ENCODE assay signal across 8 mouse cellular contexts in genomic region chr12:35038668-35039570, GRCm38 (mm10). TPM values are rescaled to one million over a fixed set of nuclear protein-coding genes. Genes with fewer than 3 reads are reported as not detected.
DNase-seq lines count a peak whose midpoint lies in the region; ATAC-seq and TF ChIP-seq lines count a peak whose summit lies in the region.

No protein-coding gene starts in this region.

- no peak overlapping the region for H3K27ac ChIP-seq in forebrain, embryonic 13.5 days
- no peak overlapping the region for H3K27ac ChIP-seq in forebrain, embryonic 15.5 days (replicated peaks)
- H3K27ac ChIP-seq in thymus, adult 2 months (ENCODE audit: control insufficient read depth, insufficient read depth, low read length) = no peak overlapping the region
- no peak overlapping the region for H3K27ac ChIP-seq in hindbrain, embryonic 15.5 days (replicated peaks)
- no peak overlapping the region for H3K27ac ChIP-seq in limb, embryonic 15.5 days

- H3K4me1 ChIP-seq in forebrain, embryonic 13.5 days = no peaks in the 10 kb centered on the region
- H3K4me1 ChIP-seq in forebrain, embryonic 15.5 days = no peaks in the 10 kb centered on the region
- H3K4me1 ChIP-seq in thymus, adult 2 months (replicated peaks; ENCODE audit: control insufficient read depth, insufficient read depth, low read length) = peaks cover 4% of the 10 kb centered on the region; the same call in 1 of the 2 replicates
- H3K4me1 ChIP-seq in hindbrain, embryonic 15.5 days (replicated peaks) = no peaks in the 10 kb centered on the region
- peaks cover 6% of the 10 kb centered on the region; the same call in 1 of the 2 replicates for H3K4me1 ChIP-seq in limb, embryonic 15.5 days

- ATAC-seq in forebrain, embryonic 13.5 days = no peak
- no peak for ATAC-seq in forebrain, embryonic 15.5 days (replicated peaks)
- no peak for ATAC-seq in hindbrain, embryonic 15.5 days (ENCODE audit: low FRiP score, low read depth)
- ATAC-seq in limb, embryonic 15.5 days (ENCODE audit: insufficient number of reproducible peaks, low FRiP score, low TSS enrichment, low read depth) = no peak

- WGBS in forebrain, embryonic 13.5 days = 37% methylated on average over 14 of the region's 14 CpGs
- 44% methylated on average over 14 of the region's 14 CpGs for WGBS in forebrain, embryonic 15.5 days
- WGBS in thymus, adult 2 months = 14% methylated on average over 14 of the region's 14 CpGs
- 27% methylated on average over 14 of the region's 14 CpGs for WGBS in hindbrain, embryonic 15.5 days
- WGBS in limb, embryonic 15.5 days = 25% methylated on average over 14 of the region's 14 CpGs

- no peaks in the 10 kb centered on the region for H3K27me3 ChIP-seq in forebrain, embryonic 13.5 days
- H3K27me3 ChIP-seq in forebrain, embryonic 15.5 days = no peaks in the 10 kb centered on the region
- H3K27me3 ChIP-seq in thymus, adult 2 months (ENCODE audit: control insufficient read depth, insufficient read depth, low read length) = no peaks in the 10 kb centered on the region
- no peaks in the 10 kb centered on the region for H3K27me3 ChIP-seq in hindbrain, embryonic 15.5 days
- no peaks in the 10 kb centered on the region for H3K27me3 ChIP-seq in limb, embryonic 15.5 days

- no peak overlapping the region for H3K9ac ChIP-seq in forebrain, embryonic 13.5 days
- no peak overlapping the region for H3K9ac ChIP-seq in forebrain, embryonic 15.5 days (replicated peaks)
- no peak overlapping the region for H3K9ac ChIP-seq in hindbrain, embryonic 15.5 days
- no peak overlapping the region for H3K9ac ChIP-seq in limb, embryonic 15.5 days

- no peaks in the 10 kb centered on the region for H3K36me3 ChIP-seq in forebrain, embryonic 13.5 days (ENCODE audit: poor library complexity, severe bottlenecking)
- no peaks in the 10 kb centered on the region for H3K36me3 ChIP-seq in forebrain, embryonic 15.5 days
- H3K36me3 ChIP-seq in thymus, adult 2 months (ENCODE audit: control insufficient read depth, insufficient read depth, low read length) = no peaks in the 10 kb centered on the region
- no peaks in the 10 kb centered on the region for H3K36me3 ChIP-seq in hindbrain, embryonic 15.5 days
- H3K36me3 ChIP-seq in limb, embryonic 15.5 days = no peaks in the 10 kb centered on the region

- 0 out of 2 replicates have a peak overlapping the region, but pooled peaks have one; percentile 5 for H3K4me2 ChIP-seq in forebrain, embryonic 13.5 days
- H3K4me2 ChIP-seq in forebrain, embryonic 15.5 days (replicated peaks) = no peak overlapping the region
- peak overlapping the region; percentile 39 for H3K4me2 ChIP-seq in hindbrain, embryonic 15.5 days
- H3K4me2 ChIP-seq in limb, embryonic 15.5 days = peak overlapping the region; percentile 35

- DNase-seq in thymus, adult 2 months = no peak
- no peak for DNase-seq in thymus, adult 18-20 months
- peak; percentile 13 for DNase-seq in skeletal muscle tissue, adult 2 months (ENCODE audit: low read depth, low spot score)
- DNase-seq in gastrocnemius, postnatal 4 days (ENCODE audit: low spot score in 2 of 2) = no peak

- TF ChIP-seq CTCF in thymus, adult 2 months (IDR thresholded peaks at IDR 0.05; ENCODE audit: borderline replicate concordance, control insufficient read depth, extremely low read depth, insufficient read depth, low read length, poor library complexity) = no peak

- no peak for TF ChIP-seq POLR2A in thymus, adult 2 months (IDR thresholded peaks at IDR 0.05; ENCODE audit: control insufficient read depth, extremely low read depth, insufficient read depth, low read length, poor library complexity)

- no peak overlapping the region for H3K4me3 ChIP-seq in forebrain, embryonic 13.5 days
- no peak overlapping the region for H3K4me3 ChIP-seq in forebrain, embryonic 15.5 days
- peak overlapping the region; percentile 47 for H3K4me3 ChIP-seq in thymus, adult 2 months (ENCODE audit: control insufficient read depth, insufficient read depth, low read length)
- peak overlapping the region; percentile 5; the same call in 1 of the 2 replicates for H3K4me3 ChIP-seq in hindbrain, embryonic 15.5 days
- peak overlapping the region; percentile 18; the same call in 1 of the 2 replicates for H3K4me3 ChIP-seq in limb, embryonic 15.5 days

- H3K9me3 ChIP-seq in forebrain, embryonic 13.5 days (replicated peaks) = no peaks in the 10 kb centered on the region
- H3K9me3 ChIP-seq in forebrain, embryonic 15.5 days = no peaks in the 10 kb centered on the region
- no peaks in the 10 kb centered on the region for H3K9me3 ChIP-seq in hindbrain, embryonic 15.5 days
- H3K9me3 ChIP-seq in limb, embryonic 15.5 days = no peaks in the 10 kb centered on the region

RNA-seq across cellular contexts. Expression of gene Snx13, which starts 8.1 kb away (rescaled TPM):
- polyA plus RNA-seq in forebrain, embryonic 13.5 days (2015; fragmentation: Nextera tagmentation; extraction: Ambion mirVana) = 22.3 and 23.3 TPM in 2 replicates
- polyA plus RNA-seq in forebrain, embryonic 15.5 days (2015; fragmentation: Nextera tagmentation; extraction: Ambion mirVana) = 29.8 and 32.1 TPM in 2 replicates
- polyA plus RNA-seq in thymus, adult 2 months (2012; rRNA removed) = 5.1 and 5.5 TPM in 2 replicates
- 28.6 and 32.2 TPM in 2 replicates for polyA plus RNA-seq in hindbrain, embryonic 15.5 days (2015; fragmentation: Nextera tagmentation; extraction: Ambion mirVana)
- 27.4 and 28.0 TPM in 2 replicates for polyA plus RNA-seq in limb, embryonic 15.5 days (2015; fragmentation: Nextera tagmentation; extraction: Ambion mirVana)
- total RNA-seq in gastrocnemius, postnatal 4 days (2021) = 10 to 100 TPM; 29.4 to 34.2 TPM

RNA-seq across cellular contexts. Expression of gene Prps1l1, which starts 54.4 kb away (rescaled TPM):
- polyA plus RNA-seq in forebrain, embryonic 13.5 days (2015; fragmentation: Nextera tagmentation; extraction: Ambion mirVana) = not detected in 2 replicates
- polyA plus RNA-seq in forebrain, embryonic 15.5 days (2015; fragmentation: Nextera tagmentation; extraction: Ambion mirVana) = not detected in 2 replicates
- polyA plus RNA-seq in thymus, adult 2 months (2012; rRNA removed) = not detected in 2 replicates
- polyA plus RNA-seq in hindbrain, embryonic 15.5 days (2015; fragmentation: Nextera tagmentation; extraction: Ambion mirVana) = not detected in 2 replicates
- not detected in 2 replicates for polyA plus RNA-seq in limb, embryonic 15.5 days (2015; fragmentation: Nextera tagmentation; extraction: Ambion mirVana)
- total RNA-seq in gastrocnemius, postnatal 4 days (2021) = not detected

Comparison
In these comparisons a context has a peak if more than half of its experiments do, and no peak if none do; other contexts are left out.
1. H3K4me3 ChIP-seq: peak in thymus, adult 2 months (single experiment), hindbrain, embryonic 15.5 days (single experiment) and limb, embryonic 15.5 days (single experiment); none in forebrain, embryonic 13.5 days (single experiment) and forebrain, embryonic 15.5 days (single experiment).